Mouse (Mus musculus) heart, adult 18-20 months (tissue): ENCODE measurements around the gene Mreg. TPM values are rescaled to one million over a fixed set of nuclear protein-coding genes. Genes with fewer than 3 reads are reported as not detected.

Experiments
- DNase-seq, 2 experiments: peaks; one replicate each; pipeline ENCODE4 v3.0.0; 2021 to 2022; ENCODE audit warnings: mixed read lengths in 1 of 2
- total RNA-seq, 2 experiments: library from RNA; stranded (reverse); gene quantifications; 2 replicates each; pipeline ENCODE4 v1.2.3; 2021

The Mreg gene
- total RNA-seq, 2 experiments from 2014 or later: 36.9 to 39.7 TPM

DNA sequence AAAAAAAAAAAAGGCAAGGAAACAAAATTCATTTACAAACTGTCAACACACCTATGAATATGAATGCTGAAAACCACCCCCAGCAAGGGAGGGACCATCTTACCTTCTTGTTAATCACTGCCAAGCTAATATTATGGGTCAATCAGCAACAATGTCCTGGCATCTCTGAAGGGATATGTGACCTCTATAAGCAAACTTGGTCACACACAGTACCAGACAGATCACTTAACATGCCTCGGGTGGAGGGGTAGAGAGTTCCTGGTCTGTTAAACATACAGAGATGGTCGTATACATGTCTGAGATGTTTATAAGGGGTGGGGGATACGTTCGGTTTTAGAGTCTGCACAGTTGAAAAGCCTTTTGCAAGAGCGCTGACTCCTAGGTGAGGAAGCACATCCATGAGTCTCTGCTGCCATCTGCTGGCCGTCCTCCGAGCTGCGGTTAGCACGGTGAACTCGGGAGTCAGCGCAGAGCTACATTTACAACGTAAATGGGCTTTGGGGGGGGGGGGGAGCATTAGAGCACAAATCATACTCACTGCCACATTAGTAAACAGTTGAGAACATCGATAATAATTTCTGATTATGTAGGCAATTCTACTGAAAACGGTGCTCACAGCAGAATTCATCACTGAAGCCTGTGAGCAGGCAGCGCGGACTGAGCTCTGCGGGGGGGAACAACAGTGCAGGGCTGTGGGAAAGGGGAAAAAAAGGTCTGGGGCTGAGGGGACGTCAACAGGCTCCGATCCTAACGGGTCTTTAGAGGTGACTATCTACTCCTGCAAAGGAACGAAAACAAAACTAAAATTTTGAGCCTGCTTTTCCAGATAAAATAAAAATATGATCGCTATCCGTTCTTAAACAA lies 88.4 kb downstream of the Mreg start:
- DNase-seq: peak; percentile 70 to 94

DNA sequence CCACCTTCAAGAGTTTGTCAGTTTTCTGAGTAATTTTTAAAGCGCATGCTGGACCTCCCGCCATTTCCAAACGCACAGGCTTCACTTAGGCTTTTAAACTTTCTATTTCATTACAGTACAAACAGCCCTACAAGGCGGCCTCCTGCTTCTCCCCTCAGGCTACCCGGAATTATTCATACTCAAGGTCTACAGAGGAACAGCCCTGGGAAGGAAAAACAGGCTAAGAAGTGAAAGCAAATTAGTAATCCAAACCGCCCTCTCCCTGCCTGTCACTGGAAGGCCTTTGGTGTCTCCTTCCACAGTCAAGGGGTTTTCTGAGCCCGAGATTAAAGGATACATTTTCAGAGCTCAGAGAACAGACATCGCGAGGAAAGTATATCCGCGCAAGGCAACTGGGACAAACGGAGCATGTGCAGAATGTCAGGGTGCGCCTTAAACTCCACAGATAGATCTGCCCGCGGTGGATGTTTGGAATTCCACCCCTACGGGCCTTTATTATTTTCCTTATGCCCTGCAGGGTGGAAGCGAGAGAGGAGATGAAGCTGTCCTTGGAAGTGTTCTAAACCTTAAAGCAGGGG lies 90.4 kb downstream of the Mreg start:
- no peak for DNase-seq

DNA sequence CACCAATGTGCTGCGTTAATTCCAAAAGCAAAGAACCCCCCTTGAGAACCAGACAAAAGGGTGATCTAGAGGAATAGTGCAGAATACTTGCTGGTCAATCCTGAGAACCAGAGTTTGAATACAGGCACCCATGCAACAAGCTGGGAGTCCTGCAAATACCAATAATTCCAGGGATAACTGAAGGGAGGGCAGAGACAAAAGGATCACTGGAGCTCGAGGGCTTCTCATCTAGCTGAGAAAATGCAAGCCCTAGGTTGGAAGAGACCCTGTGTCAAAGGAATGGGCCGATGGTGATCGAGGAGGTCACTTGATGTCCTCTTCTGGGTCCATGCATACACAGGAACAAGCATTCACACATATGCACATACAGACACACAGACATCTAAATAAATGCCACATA lies 92.1 kb downstream of the Mreg start:
- no peak for DNase-seq

DNA sequence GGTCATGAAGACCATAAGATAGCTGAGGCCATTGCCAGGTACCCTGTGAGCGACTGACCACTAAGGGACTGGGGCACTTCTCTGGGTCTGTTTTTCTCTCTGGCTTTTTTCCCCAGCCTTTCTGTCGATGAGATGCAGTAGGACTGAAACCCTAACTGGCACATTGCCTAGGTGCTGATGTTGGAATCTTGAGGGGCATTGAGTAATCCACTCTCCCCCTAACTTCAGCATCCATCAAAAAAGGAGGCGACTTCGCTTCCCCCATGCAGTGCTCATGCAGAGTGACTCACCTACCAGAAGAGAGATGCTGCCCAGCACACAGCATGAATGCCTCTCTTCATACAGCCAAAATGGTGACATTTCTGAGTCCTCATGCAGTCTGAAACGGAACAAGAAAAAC lies 97.9 kb downstream of the Mreg start:
- DNase-seq: no peak

Other genes with a start within 250 kb of the Mreg start
- 10 to 100 TPM; 13.4 to 13.6 TPM for gene Pecr, start 72.0 kb upstream of the Mreg start, total RNA-seq
- gene Tmem169, start 72.1 kb upstream of the Mreg start, total RNA-seq: not detected
- 10 to 100 TPM; 16.4 to 19.7 TPM for gene Xrcc5, start 95.1 kb upstream of the Mreg start, total RNA-seq